Mouse (Mus musculus) CH12.LX (cell line): ENCODE results near the gene Cldn12. TPM values are rescaled to one million over a fixed set of nuclear protein-coding genes. Genes with fewer than 3 reads are reported as not detected.

Source experiments
- DNase-seq: peaks from one replicate; pipeline ENCODE4 v3.0.0-alpha.2; 2013; ENCODE audit errors: extremely low read depth
- H3K27ac ChIP-seq: 2 replicates; pipeline ENCODE4 v1.5.1; 2012; ENCODE audit warnings: low read depth, mild to moderate bottlenecking, control low read depth, moderate library complexity; ENCODE audit not compliant: insufficient read depth
- H3K27me3 ChIP-seq: replicated peaks from 2 replicates; pipeline ENCODE3; 2012; ENCODE audit warnings: inconsistent platforms
- H3K36me3 ChIP-seq, 2 experiments: replicated peaks in 1 of 2; 2 replicates each; pipeline versions ENCODE3 to v1.6.1; 2012; ENCODE audit warnings: inconsistent platforms in 1 of 2, low read length in 1 of 2, mild to moderate bottlenecking in 1 of 2, mixed read lengths in 1 of 2, moderate library complexity in 1 of 2; ENCODE audit not compliant: control insufficient read depth in 1 of 2, insufficient read depth in 1 of 2
- H3K4me1 ChIP-seq, 2 experiments: 2 replicates each; pipeline ENCODE4 v1.6.1; 2012; ENCODE audit warnings: inconsistent platforms in 1 of 2, moderate library complexity in 1 of 2; ENCODE audit not compliant: insufficient read depth in 2 of 2, control insufficient read depth in 1 of 2
- H3K4me2 ChIP-seq: 2 replicates; pipeline ENCODE4 v1.6.1; 2012; ENCODE audit warnings: low read depth, mild to moderate bottlenecking, control low read depth; ENCODE audit not compliant: poor library complexity, insufficient read depth, severe bottlenecking
- H3K4me3 ChIP-seq, 3 experiments: fragments of 150-350 bp in 1 of 3; sonication (generic) in 1 of 3; replicated peaks in 1 of 3; 2 replicates each; pipeline versions ENCODE3 to v1.5.1; 2011 to 2012; ENCODE audit warnings: low read depth in 2 of 3, low read length in 2 of 3, mild to moderate bottlenecking in 2 of 3, moderate library complexity in 2 of 3, control low read depth in 1 of 3, improper control_type of control experiment in 1 of 3, inconsistent platforms in 1 of 3, mixed read lengths in 1 of 3; ENCODE audit not compliant: poor library complexity in 1 of 3
- H3K79me2 ChIP-seq: replicated peaks from 2 replicates; pipeline ENCODE4 v1.6.1; 2012; ENCODE audit warnings: mild to moderate bottlenecking, moderate library complexity; ENCODE audit not compliant: control insufficient read depth, poor library complexity, insufficient read depth, severe bottlenecking; ENCODE audit errors: extremely low read depth
- H3K9ac ChIP-seq: 2 replicates; pipeline ENCODE4 v1.6.1; 2012; ENCODE audit warnings: low read depth, mild to moderate bottlenecking, control low read depth, moderate library complexity; ENCODE audit not compliant: insufficient read depth
- H3K9me3 ChIP-seq: replicated peaks from 2 replicates; pipeline ENCODE3; 2012; ENCODE audit warnings: low read length, inconsistent platforms, mixed read lengths
- CHD1 ChIP-seq: IDR thresholded peaks from 2 replicates; pipeline ENCODE4 v1.6.1; 2012; ENCODE audit warnings: low read depth, low read length, improper control_type of control experiment, inconsistent platforms
- CTCF ChIP-seq, 2 experiments: IDR thresholded peaks in 1 of 2; conservative IDR thresholded peaks in 1 of 2; 2 replicates each; pipeline ENCODE4 v1.5.1; 2011 to 2012; ENCODE audit warnings: low read depth in 2 of 2, low read length in 2 of 2, improper control_type of control experiment in 1 of 2, inconsistent platforms in 1 of 2, mild to moderate bottlenecking in 1 of 2, moderate library complexity in 1 of 2
- EP300 ChIP-seq: IDR thresholded peaks from 2 replicates; pipeline ENCODE4 v1.6.1; 2011; ENCODE audit warnings: low read length, improper control_type of control experiment
- GABPA ChIP-seq: IDR thresholded peaks from 2 replicates; pipeline ENCODE4 v1.6.1; 2012; ENCODE audit warnings: low read depth, low read length, improper control_type of control experiment, inconsistent platforms; ENCODE audit not compliant: insufficient replicate concordance
- HCFC1 ChIP-seq: IDR thresholded peaks from 2 replicates; pipeline ENCODE4 v1.6.1; 2012; ENCODE audit warnings: low read depth, mild to moderate bottlenecking, inconsistent platforms, low read length, improper control_type of control experiment
- IRF4 ChIP-seq: IDR thresholded peaks from 2 replicates; pipeline ENCODE4 v1.6.1; 2014; ENCODE audit warnings: low read depth, mild to moderate bottlenecking, inconsistent platforms, low read length, improper control_type of control experiment
- JUN ChIP-seq: IDR thresholded peaks from 2 replicates; pipeline ENCODE4 v1.6.1; 2011; ENCODE audit warnings: low read depth, mild to moderate bottlenecking, low read length, improper control_type of control experiment, moderate library complexity; ENCODE audit not compliant: insufficient read depth
- JUND ChIP-seq: conservative IDR thresholded peaks from 2 replicates; pipeline ENCODE4 v1.6.1; 2011; ENCODE audit warnings: low read depth, low read length, improper control_type of control experiment
- KAT2A ChIP-seq: IDR thresholded peaks from 2 replicates; pipeline ENCODE4 v1.6.1; 2012; ENCODE audit warnings: low read length, improper control_type of control experiment, inconsistent platforms; ENCODE audit not compliant: insufficient replicate concordance
- MAFK ChIP-seq: IDR thresholded peaks from 2 replicates; pipeline ENCODE4 v1.6.1; 2011; ENCODE audit warnings: low read length, improper control_type of control experiment; ENCODE audit not compliant: insufficient replicate concordance
- MAX ChIP-seq: IDR thresholded peaks from 2 replicates; pipeline ENCODE4 v1.6.1; 2011; ENCODE audit warnings: low read length, improper control_type of control experiment
- NRF1 ChIP-seq: IDR thresholded peaks from 2 replicates; pipeline ENCODE4 v1.6.1; 2014; ENCODE audit warnings: low read depth, mild to moderate bottlenecking, inconsistent platforms, low read length, improper control_type of control experiment, moderate library complexity
- PAX5 ChIP-seq: IDR thresholded peaks from 2 replicates; pipeline ENCODE4 v1.6.1; 2012; ENCODE audit warnings: low read length, inconsistent platforms, mixed read lengths
- POLR2A ChIP-seq: IDR thresholded peaks from 2 replicates; pipeline ENCODE4 v1.6.1; 2011; ENCODE audit warnings: low read depth, mild to moderate bottlenecking, improper control_type of control experiment, low read length
- POLR2AphosphoS2 ChIP-seq: IDR thresholded peaks from 2 replicates; pipeline ENCODE4 v1.6.1; 2011; ENCODE audit warnings: low read depth, low read length, improper control_type of control experiment
- RCOR1 ChIP-seq: conservative IDR thresholded peaks from 2 replicates; pipeline ENCODE4 v1.6.1; 2012; ENCODE audit warnings: low read depth, mild to moderate bottlenecking, inconsistent platforms, low read length, improper control_type of control experiment
- SMC3 ChIP-seq: IDR thresholded peaks from 2 replicates; pipeline ENCODE4 v1.6.1; 2011; ENCODE audit warnings: low read depth, low read length, improper control_type of control experiment
- TCF12 ChIP-seq: IDR thresholded peaks from 2 replicates; pipeline ENCODE4 v1.6.1; 2014; ENCODE audit warnings: low read depth, mild to moderate bottlenecking, inconsistent platforms, low read length, improper control_type of control experiment
- ZC3H11A ChIP-seq: IDR thresholded peaks from 2 replicates; pipeline ENCODE4 v1.6.1; 2012; ENCODE audit warnings: low read depth, mild to moderate bottlenecking, inconsistent platforms, low read length, improper control_type of control experiment
- ZMIZ1 ChIP-seq: IDR thresholded peaks from 2 replicates; pipeline ENCODE4 v1.6.1; 2012; ENCODE audit warnings: low read depth, mild to moderate bottlenecking, inconsistent platforms, low read length, improper control_type of control experiment
- ZNF384 ChIP-seq: IDR thresholded peaks from 2 replicates; pipeline ENCODE4 v1.6.1; 2012; ENCODE audit warnings: low read depth, low read length, improper control_type of control experiment, inconsistent platforms
- dilution Hi-C: fragments of 300-500 bp; cut with MboI; formaldehyde crosslinking; loops from 2 replicates; pipeline ENCODE4 v1.14.3; 2020; ENCODE audit warnings: low sequenced_read_pairs; ENCODE audit not compliant: extremely low pct_unique_long_range_greater_than_20kb, extremely low pct_ligation_motif_present
- in situ Hi-C: fragments of 300-500 bp; cut with MboI; formaldehyde crosslinking; loops from 3 replicates; pipeline ENCODE4 v1.14.3; 2019; ENCODE audit warnings: low sequenced_read_pairs, low pct_ligation_motif_present, low pct_unique_long_range_greater_than_20kb, mixed read lengths
- polyA plus RNA-seq: library from polyadenylated mRNA; unstranded; fragments of >175 nt; gene quantifications from 2 replicates; pipeline ENCODE4 v1.2.1, GENCODE M21; 2012; ENCODE audit warnings: low read depth; ENCODE audit not compliant: insufficient read length
- total RNA-seq, 2 experiments: library from RNA; depleted of rRNA; stranded (reverse); fragments of 300-350 nt in 1 of 2; fragments of >200 nt in 1 of 2; gene quantifications; 2 replicates each; pipeline ENCODE4 v1.2.3; 2012 to 2014

The Cldn12 gene
- total and polyA plus RNA-seq, 3 experiments = 11.8 to 24.1 (median 23.5) TPM

- Histone ChIP-seq H3K27ac (no peak overlapping the region), H3K36me3 (no peaks in the 10 kb centered on the region), H3K27me3 (no peaks in the 10 kb centered on the region), H3K79me2 (no peaks in the 10 kb centered on the region), H3K4me3 (no peak overlapping the region), H3K4me1 (no peaks in the 10 kb centered on the region), H3K9ac (no peak overlapping the region), H3K9me3 (no peaks in the 10 kb centered on the region), H3K4me2 (no peak overlapping the region)
- dilution Hi-C loops (no loop called here), in situ Hi-C loops (no loop called here)
- no peak for DNase-seq
- TF ChIP-seq NRF1 (no peak), PAX5 (no peak), MAFK (no peak), GABPA (no peak), HCFC1 (no peak), MAX (no peak), EP300 (no peak), RCOR1 (no peak), SMC3 (no peak), JUND (no peak), ZMIZ1 (no peak), POLR2A (no peak), ZC3H11A (no peak), ZNF384 (no peak), POLR2AphosphoS2 (no peak), IRF4 (no peak)
Measured at GRCm38 (mm10) chr5:5539771-5540170, 25.0 kb upstream of the Cldn12 start.

GRCm38 (mm10) chr5:5536131-5536530, 21.4 kb upstream of the Cldn12 start:
- H3K79me2 ChIP-seq = no peaks in the 10 kb centered on the region
- no peaks in the 10 kb centered on the region for H3K36me3 ChIP-seq
- no peak for DNase-seq
- in situ Hi-C loops = no loop called here
- TF ChIP-seq MAX (no peak), ZC3H11A (no peak), CTCF (conservative IDR thresholded peaks at IDR 0.05 in 1 of 2, IDR thresholded peaks at IDR 0.05 in 1 of 2; ENCODE audit: low read depth in 2 of 2, low read length in 2 of 2) (no peak), NRF1 (no peak), KAT2A (no peak), TCF12 (no peak), JUN (no peak), CHD1 (no peak)
- TF ChIP-seq, all 38 proteins: peak for 0
- no peak overlapping the region for H3K4me2 ChIP-seq
- H3K27me3 ChIP-seq = no peaks in the 10 kb centered on the region
- dilution Hi-C loops = no loop called here
- no peaks in the 10 kb centered on the region for H3K4me1 ChIP-seq
- no peak overlapping the region for H3K4me3 ChIP-seq
- no peak overlapping the region for H3K27ac ChIP-seq
- no peak overlapping the region for H3K9ac ChIP-seq
- H3K9me3 ChIP-seq = no peaks in the 10 kb centered on the region
